Mouse (Mus musculus) cerebellum, adult 9-10 months (tissue): ENCODE measurements at regions not wholly inside any gene's neighbourhood (a gene's known extent, or its start where the extent isn't known, plus 50 kb on each side); places are given as distances from the start of the nearest gene placed in this dataset.

Source experiments
- DNase-seq: peaks from one replicate; pipeline ENCODE4 v3.0.0; 2022

DNA sequence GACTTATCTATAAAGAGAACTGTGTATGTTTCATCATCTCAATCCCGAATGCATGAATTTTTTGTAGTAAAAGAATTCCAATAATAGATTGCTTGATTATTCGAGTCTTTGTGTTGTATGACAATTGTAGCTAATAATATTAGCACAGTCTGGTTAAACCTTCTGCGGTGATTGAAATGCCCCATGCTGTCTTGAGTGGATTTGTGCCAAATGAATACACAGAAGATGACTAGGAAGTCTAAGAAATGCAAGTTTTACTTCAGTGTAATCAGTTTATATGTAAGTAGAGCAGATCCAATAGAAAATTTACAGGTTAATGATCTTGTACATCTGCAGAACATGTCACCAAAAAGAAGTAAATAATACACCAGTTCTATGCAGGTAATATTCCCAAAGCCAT lies 1657.6 kb upstream of the Tmeff2 start:
- peak; percentile 14 for DNase-seq
